Mouse (Mus musculus) spleen, adult 18-20 months (tissue): ENCODE measurements around the gene Stk38.
A peak's percentile ranks its signal among the peaks of the same experiment; 100 is the strongest.
"Not testable (repeated sequence)": the region's sequence is repeated elsewhere in the genome, so short reads cannot be mapped to it uniquely, and the experiment has no call there.

Experiments used
- DNase-seq, 2 experiments: peaks; one replicate each; pipeline ENCODE4 v3.0.0; 2022; ENCODE audit warnings: mixed read lengths in 2 of 2

The Stk38 gene

GRCm38 (mm10) chr17:29034264-29034663 is 26.5 kb upstream of the Stk38 start:
- no peak for DNase-seq

- no peak for DNase-seq
Measured at GRCm38 (mm10) chr17:29033569-29034061, 25.8 kb upstream of the Stk38 start.

DNA sequence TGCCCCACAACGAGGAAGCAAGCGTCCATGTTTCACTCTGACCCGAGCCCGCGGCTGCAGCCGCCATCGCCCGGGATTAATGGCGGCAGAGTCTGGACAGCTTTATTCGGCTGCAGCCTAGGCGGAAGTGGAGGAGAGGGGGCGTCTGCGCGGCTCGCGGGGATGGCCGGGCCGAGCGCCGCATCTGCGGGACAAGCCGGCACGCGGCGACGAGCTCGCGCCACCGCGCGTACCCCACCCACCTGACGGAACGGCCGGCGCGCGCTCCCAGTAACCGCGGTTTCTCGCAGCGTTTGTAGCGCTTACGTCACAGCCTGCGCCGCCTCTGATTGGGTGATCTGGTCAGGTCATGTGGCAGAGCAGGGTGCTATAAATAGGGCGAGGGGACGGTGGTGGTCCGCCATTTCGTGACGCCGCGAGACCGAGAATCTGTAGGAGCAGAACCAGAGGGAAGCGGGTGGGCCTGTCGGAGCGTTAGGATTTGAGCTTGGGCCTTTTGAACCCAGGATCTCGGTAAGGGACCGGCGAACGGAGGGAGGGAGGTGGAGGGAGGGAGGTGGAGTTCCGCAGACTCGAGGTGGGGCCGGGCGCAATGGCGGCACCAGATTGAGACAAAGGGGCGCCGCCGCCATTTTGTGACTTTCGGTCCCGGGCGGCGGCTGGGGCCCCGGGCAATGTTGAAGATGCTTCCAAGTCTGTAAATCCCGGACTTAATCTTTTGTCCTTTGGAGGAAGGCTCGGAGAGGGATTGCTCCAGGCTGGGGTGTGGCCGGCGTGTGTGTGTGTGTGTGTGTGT is 24.7 kb upstream of the Stk38 start, which contains the start of gene Srsf3:
TSS of gene Srsf3 (plus strand) at position 355 of the 796 bp plus-strand sequence.
- peak; percentile 98 for DNase-seq

- peak in 1 of 2 experiments; percentile 53 for DNase-seq
Measured at GRCm38 (mm10) chr17:29031771-29032273, 24.0 kb upstream of the Stk38 start.

- not testable (repeated sequence) for DNase-seq
Measured at GRCm38 (mm10) chr17:29031085-29031711, 23.4 kb upstream of the Stk38 start.

- no peak for DNase-seq
Measured at GRCm38 (mm10) chr17:29030321-29031034, 22.7 kb upstream of the Stk38 start.

DNA sequence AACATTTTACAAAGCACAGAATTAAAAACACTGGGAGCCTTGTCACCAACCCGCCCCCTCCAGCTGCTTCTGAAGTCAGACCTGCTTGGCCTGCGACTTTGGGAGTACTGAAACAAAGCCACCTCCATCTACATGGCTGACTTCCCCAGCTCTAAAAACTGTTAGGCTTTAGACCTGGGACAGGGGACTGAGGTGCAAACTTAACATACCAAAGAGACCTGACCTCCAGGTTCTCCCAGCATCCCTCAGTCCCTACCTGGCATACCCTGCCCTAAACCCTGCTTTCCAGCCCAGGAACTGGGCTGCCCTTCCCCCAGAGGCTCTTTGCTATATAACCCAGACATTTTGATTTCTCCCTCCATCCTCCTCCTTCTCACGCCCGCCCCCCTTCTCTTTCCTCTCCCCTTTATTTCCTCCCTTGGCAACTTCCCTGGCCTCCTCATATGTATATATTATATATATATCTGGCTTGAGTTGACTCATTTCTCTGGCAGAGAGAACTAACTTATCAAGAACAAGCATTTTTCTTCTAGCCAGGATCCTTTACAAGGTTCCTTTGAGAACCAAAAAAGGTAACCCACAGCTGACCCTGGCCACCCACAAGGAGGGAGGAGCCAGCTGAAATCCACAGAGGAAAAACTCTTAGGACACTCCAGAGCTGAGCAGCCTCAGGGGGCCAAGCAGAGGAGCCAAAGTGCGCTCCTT is 19.0 kb upstream of the Stk38 start:
- no peak for DNase-seq

GRCm38 (mm10) chr17:29024896-29025565 is 17.2 kb upstream of the Stk38 start:
- DNase-seq, result no peak

GRCm38 (mm10) chr17:29024047-29024892 is 16.5 kb upstream of the Stk38 start:
- DNase-seq, result no peak

GRCm38 (mm10) chr17:29023346-29023745 is 15.6 kb upstream of the Stk38 start:
- no peak for DNase-seq

DNA sequence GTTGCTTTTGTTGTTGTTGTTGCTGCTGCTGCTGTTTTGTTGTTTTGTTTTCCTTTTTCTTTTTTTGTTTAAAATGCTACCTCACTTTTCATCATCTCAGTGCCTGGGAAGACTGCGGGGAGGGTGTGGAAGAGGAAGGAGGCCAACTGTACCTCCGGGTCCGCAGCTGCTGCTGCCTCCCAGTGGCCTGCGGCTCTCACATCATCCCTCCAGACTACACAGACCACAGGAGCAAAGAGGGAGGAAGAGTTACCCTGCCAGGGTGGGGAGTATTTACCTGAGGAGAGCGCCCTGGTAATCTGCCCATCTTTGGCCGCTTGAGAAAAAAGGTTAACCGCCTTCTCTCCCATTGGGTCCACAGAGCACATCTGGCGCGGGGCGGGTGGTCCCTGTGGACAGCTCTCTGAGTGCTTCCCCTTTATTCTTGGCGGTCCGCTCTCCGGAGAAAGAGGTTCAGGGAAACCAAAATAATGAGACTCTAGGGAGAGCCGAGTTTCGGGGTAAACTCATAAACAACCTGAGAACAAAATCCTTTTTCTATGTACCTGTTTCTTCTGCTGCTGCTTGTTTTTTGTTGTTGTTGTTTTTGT is 14.5 kb upstream of the Stk38 start:
- DNase-seq, result no peak

- no peak for DNase-seq
Measured at GRCm38 (mm10) chr17:29020444-29020843, 12.6 kb upstream of the Stk38 start.

DNA sequence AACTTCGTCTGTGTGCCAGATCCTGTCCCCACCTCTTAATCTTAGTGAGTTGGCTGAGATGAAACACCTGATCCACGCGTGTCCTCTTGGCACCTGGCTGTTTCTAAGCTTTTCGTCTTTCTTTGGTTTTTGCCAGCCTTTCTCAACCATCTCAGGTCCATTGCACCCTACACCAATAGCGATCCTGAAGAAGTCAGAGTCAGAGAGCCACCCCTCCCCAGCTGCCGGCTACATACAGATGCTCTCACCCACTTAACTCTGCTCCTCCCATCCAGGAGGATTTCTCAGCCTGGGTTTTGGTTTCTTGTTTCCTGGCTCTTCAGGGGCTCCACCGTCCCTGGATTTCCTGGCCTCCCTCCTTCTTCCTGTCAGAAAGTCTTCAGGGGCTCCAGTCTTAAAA is 11.6 kb upstream of the Stk38 start:
- DNase-seq, result no peak

DNA sequence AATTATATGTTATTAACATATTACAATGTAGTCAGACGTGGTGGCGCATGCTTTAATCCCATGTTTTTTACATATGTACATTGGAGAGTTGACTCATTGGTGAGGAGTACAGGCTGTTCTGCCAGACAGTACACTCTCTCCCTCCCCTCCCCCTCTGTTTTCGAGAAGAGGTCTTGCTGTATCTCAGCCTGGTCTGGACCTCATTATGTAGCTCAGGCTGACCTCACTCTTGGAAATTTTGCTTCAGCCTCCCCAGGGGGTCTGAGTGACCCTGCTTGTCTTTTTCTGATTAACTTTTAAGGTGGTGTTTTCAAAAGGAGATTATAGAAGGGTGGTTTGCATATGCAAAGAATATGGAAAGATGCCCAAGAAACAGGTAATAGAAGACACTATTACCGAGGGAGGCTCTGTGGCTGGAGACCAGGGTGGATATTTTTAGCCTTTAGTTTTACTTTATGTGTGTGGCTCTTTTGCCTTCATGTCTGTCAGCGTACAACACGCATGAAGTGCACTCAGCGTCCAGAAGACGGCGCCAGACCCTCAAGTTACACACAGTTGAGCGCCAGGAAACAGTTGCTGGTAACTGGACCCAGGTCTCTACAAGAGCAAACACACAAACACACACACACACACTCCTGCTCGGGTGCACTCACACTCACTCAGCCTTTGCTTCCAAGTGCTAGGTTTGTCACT is 10.6 kb upstream of the Stk38 start:
- no peak for DNase-seq

- no peak for DNase-seq
Measured at GRCm38 (mm10) chr17:29016705-29017104, 8.9 kb upstream of the Stk38 start.

DNA sequence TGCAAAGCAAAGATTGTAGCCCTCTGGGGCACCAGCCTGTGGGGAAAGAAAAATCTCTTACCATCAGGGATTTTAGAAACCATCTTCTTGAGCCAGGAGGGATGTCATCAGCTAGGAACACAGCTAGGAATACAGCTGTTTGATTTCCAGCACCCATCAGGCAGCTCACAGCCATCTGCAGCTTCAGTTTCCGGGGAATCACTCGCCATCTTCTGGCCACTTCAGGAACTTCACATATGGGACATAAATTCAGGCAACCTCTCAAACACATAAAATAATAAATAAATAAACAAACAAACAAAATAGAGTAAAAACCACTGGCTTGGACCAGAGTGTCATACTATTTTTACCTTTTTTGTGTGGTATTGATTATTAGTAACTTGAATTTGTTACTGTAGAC is 7.8 kb upstream of the Stk38 start:
- DNase-seq, result peak in 1 of 2 experiments; percentile 60

GRCm38 (mm10) chr17:29014235-29014634 is 6.4 kb upstream of the Stk38 start:
- no peak for DNase-seq

- no peak for DNase-seq
Measured at GRCm38 (mm10) chr17:29009181-29009580, 1.4 kb upstream of the Stk38 start.

- no peak for DNase-seq
Measured at GRCm38 (mm10) chr17:29008326-29008650, 493 bp upstream of the Stk38 start.

GRCm38 (mm10) chr17:29007243-29007640 is 553 bp downstream of the Stk38 start:
- DNase-seq, result no peak
